Mouse (Mus musculus): ENCODE data around the gene Tmco4. TPM values are rescaled to one million over a fixed set of nuclear protein-coding genes. Genes with fewer than 3 reads are reported as not detected.
"Not testable (repeated sequence)": the region's sequence is repeated elsewhere in the genome, so short reads cannot be mapped to it uniquely, and the experiment has no call there.

The Tmco4 gene
- polyA plus RNA-seq, 1 experiment from 2014 or later, result 3.0 TPM

- no peak overlapping the region for H3K27ac ChIP-seq (ENCODE audit: low read depth, low read length)
- H3K27me3 ChIP-seq (ENCODE audit: control insufficient read depth, insufficient read depth, low read length), result no peaks in the 10 kb centered on the region
- ATAC-seq (replicated peaks; ENCODE audit: insufficient number of reproducible peaks, low FRiP score, low TSS enrichment), result no peak
- no peak overlapping the region for H3K4me3 ChIP-seq (ENCODE audit: low read depth, low read length)
- no peak overlapping the region for H3K4me2 ChIP-seq
- H3K9me3 ChIP-seq (replicated peaks; ENCODE audit: control insufficient read depth, low read length), result no peaks in the 10 kb centered on the region
- no peak overlapping the region for H3K9ac ChIP-seq (ENCODE audit: low read depth, low read length)
- whole genome bisulfite sequencing (ENCODE audit: insufficient replicate concordance), result 49% methylated on average over 16 of the region's 16 CpGs
- no peaks in the 10 kb centered on the region for H3K36me3 ChIP-seq (ENCODE audit: control insufficient read depth, insufficient read depth, low read length)
- peaks cover 9% of the 10 kb centered on the region; the same call in 1 of the 2 replicates for H3K4me1 ChIP-seq (ENCODE audit: control insufficient read depth, insufficient read depth, low read length)
Observed at GRCm38 (mm10) chr4:138968772-138969556, 3.7 kb upstream of the Tmco4 start.

- H3K4me3 ChIP-seq (ENCODE audit: low read depth, low read length), result no peak overlapping the region
- no peak for ATAC-seq (replicated peaks; ENCODE audit: insufficient number of reproducible peaks, low FRiP score, low TSS enrichment)
- H3K27ac ChIP-seq (ENCODE audit: low read depth, low read length), result no peak overlapping the region
- WGBS (ENCODE audit: insufficient replicate concordance), result 51% methylated on average over 9 of the region's 9 CpGs
- H3K4me1 ChIP-seq (ENCODE audit: control insufficient read depth, insufficient read depth, low read length), result peaks cover 9% of the 10 kb centered on the region; the same call in 1 of the 2 replicates
- H3K9me3 ChIP-seq (replicated peaks; ENCODE audit: control insufficient read depth, low read length), result no peaks in the 10 kb centered on the region
- H3K36me3 ChIP-seq (ENCODE audit: control insufficient read depth, insufficient read depth, low read length), result no peaks in the 10 kb centered on the region
- H3K9ac ChIP-seq (ENCODE audit: low read depth, low read length), result no peak overlapping the region
- H3K4me2 ChIP-seq, result no peak overlapping the region
- H3K27me3 ChIP-seq (ENCODE audit: control insufficient read depth, insufficient read depth, low read length), result no peaks in the 10 kb centered on the region
Observed at GRCm38 (mm10) chr4:138969736-138970135, 3.0 kb upstream of the Tmco4 start.

- H3K9me3 ChIP-seq (replicated peaks; ENCODE audit: control insufficient read depth, low read length), result no peaks in the 10 kb centered on the region
- no peaks in the 10 kb centered on the region for H3K27me3 ChIP-seq (ENCODE audit: control insufficient read depth, insufficient read depth, low read length)
- H3K27ac ChIP-seq (ENCODE audit: low read depth, low read length), result no peak overlapping the region
- H3K4me2 ChIP-seq, result no peak overlapping the region
- WGBS (ENCODE audit: insufficient replicate concordance), result 92% methylated on average over 6 of the region's 6 CpGs
- peaks cover 9% of the 10 kb centered on the region; the same call in 1 of the 2 replicates for H3K4me1 ChIP-seq (ENCODE audit: control insufficient read depth, insufficient read depth, low read length)
- ATAC-seq (replicated peaks; ENCODE audit: insufficient number of reproducible peaks, low FRiP score, low TSS enrichment), result no peak
- no peak overlapping the region for H3K9ac ChIP-seq (ENCODE audit: low read depth, low read length)
- H3K4me3 ChIP-seq (ENCODE audit: low read depth, low read length), result no peak overlapping the region
- no peaks in the 10 kb centered on the region for H3K36me3 ChIP-seq (ENCODE audit: control insufficient read depth, insufficient read depth, low read length)
Observed at GRCm38 (mm10) chr4:138971371-138971770, 1.3 kb upstream of the Tmco4 start.

- Histone ChIP-seq H3K4me3 (ENCODE audit: low read depth, low read length) (peak overlapping the region; percentile 71), H3K9me3 (replicated peaks; ENCODE audit: control insufficient read depth, low read length) (no peaks in the 10 kb centered on the region), H3K36me3 (ENCODE audit: control insufficient read depth, insufficient read depth, low read length) (no peaks in the 10 kb centered on the region), H3K9ac (ENCODE audit: low read depth, low read length) (peak overlapping the region; percentile 94), H3K27me3 (ENCODE audit: control insufficient read depth, insufficient read depth, low read length) (no peaks in the 10 kb centered on the region), H3K4me1 (ENCODE audit: control insufficient read depth, insufficient read depth, low read length) (peaks cover 9% of the 10 kb centered on the region; the same call in 1 of the 2 replicates), H3K27ac (ENCODE audit: low read depth, low read length) (peak overlapping the region; percentile 86), H3K4me2 (peak overlapping the region; percentile 99)
- 0 out of 2 replicates have a peak, but pooled peaks have one; percentile 67 for ATAC-seq (replicated peaks; ENCODE audit: insufficient number of reproducible peaks, low FRiP score, low TSS enrichment)
- 13% methylated on average over 20 of the region's 20 CpGs for WGBS (ENCODE audit: insufficient replicate concordance)
Observed at GRCm38 (mm10) chr4:138972139-138972826, 405 bp upstream of the Tmco4 start.

GRCm38 (mm10) chr4:138973719-138974115 is 1.0 kb downstream of the Tmco4 start:
- H3K4me1 ChIP-seq (ENCODE audit: control insufficient read depth, insufficient read depth, low read length), result peaks cover 9% of the 10 kb centered on the region; the same call in 1 of the 2 replicates
- no peaks in the 10 kb centered on the region for H3K36me3 ChIP-seq (ENCODE audit: control insufficient read depth, insufficient read depth, low read length)
- peak overlapping the region; percentile 99 for H3K4me2 ChIP-seq
- peak overlapping the region; percentile 71 for H3K4me3 ChIP-seq (ENCODE audit: low read depth, low read length)
- peak overlapping the region; percentile 94 for H3K9ac ChIP-seq (ENCODE audit: low read depth, low read length)
- H3K9me3 ChIP-seq (replicated peaks; ENCODE audit: control insufficient read depth, low read length), result no peaks in the 10 kb centered on the region
- peak overlapping the region; percentile 86 for H3K27ac ChIP-seq (ENCODE audit: low read depth, low read length)
- 43% methylated on average over 3 of the region's 3 CpGs for WGBS (ENCODE audit: insufficient replicate concordance)
- peak; percentile 11; the same call in 1 of the 2 replicates for ATAC-seq (replicated peaks; ENCODE audit: insufficient number of reproducible peaks, low FRiP score, low TSS enrichment)
- no peaks in the 10 kb centered on the region for H3K27me3 ChIP-seq (ENCODE audit: control insufficient read depth, insufficient read depth, low read length)

GRCm38 (mm10) chr4:138974540-138974939 is 1.9 kb downstream of the Tmco4 start:
- not testable (repeated sequence) for H3K4me3 ChIP-seq (ENCODE audit: low read depth, low read length); H3K9me3 ChIP-seq (replicated peaks; ENCODE audit: control insufficient read depth, low read length); H3K27ac ChIP-seq (ENCODE audit: low read depth, low read length); H3K4me2 ChIP-seq; H3K4me1 ChIP-seq (ENCODE audit: control insufficient read depth, insufficient read depth, low read length); H3K27me3 ChIP-seq (ENCODE audit: control insufficient read depth, insufficient read depth, low read length); H3K9ac ChIP-seq (ENCODE audit: low read depth, low read length); ATAC-seq (replicated peaks; ENCODE audit: insufficient number of reproducible peaks, low FRiP score, low TSS enrichment); H3K36me3 ChIP-seq (ENCODE audit: control insufficient read depth, insufficient read depth, low read length)
- WGBS (ENCODE audit: insufficient replicate concordance), result 79% methylated on average over 2 of the region's 2 CpGs

GRCm38 (mm10) chr4:138975194-138975593 is 2.5 kb downstream of the Tmco4 start:
- WGBS (ENCODE audit: insufficient replicate concordance), result 46% methylated on average over 3 of the region's 3 CpGs
- Histone ChIP-seq H3K27ac (ENCODE audit: low read depth, low read length) (no peak overlapping the region), H3K4me3 (ENCODE audit: low read depth, low read length) (no peak overlapping the region), H3K9me3 (replicated peaks; ENCODE audit: control insufficient read depth, low read length) (no peaks in the 10 kb centered on the region), H3K4me1 (ENCODE audit: control insufficient read depth, insufficient read depth, low read length) (peaks cover 9% of the 10 kb centered on the region; the same call in 1 of the 2 replicates), H3K27me3 (ENCODE audit: control insufficient read depth, insufficient read depth, low read length) (no peaks in the 10 kb centered on the region), H3K36me3 (ENCODE audit: control insufficient read depth, insufficient read depth, low read length) (no peaks in the 10 kb centered on the region), H3K4me2 (no peak overlapping the region), H3K9ac (ENCODE audit: low read depth, low read length) (no peak overlapping the region)
- ATAC-seq (replicated peaks; ENCODE audit: insufficient number of reproducible peaks, low FRiP score, low TSS enrichment), result no peak

- Histone ChIP-seq H3K27me3 (ENCODE audit: control insufficient read depth, insufficient read depth, low read length) (no peaks in the 10 kb centered on the region), H3K4me1 (ENCODE audit: control insufficient read depth, insufficient read depth, low read length) (peaks cover 9% of the 10 kb centered on the region; the same call in 1 of the 2 replicates), H3K36me3 (ENCODE audit: control insufficient read depth, insufficient read depth, low read length) (no peaks in the 10 kb centered on the region), H3K4me2 (no peak overlapping the region), H3K9me3 (replicated peaks; ENCODE audit: control insufficient read depth, low read length) (no peaks in the 10 kb centered on the region), H3K27ac (ENCODE audit: low read depth, low read length) (no peak overlapping the region), H3K9ac (ENCODE audit: low read depth, low read length) (0 out of 2 replicates have a peak overlapping the region, but pooled peaks have one; percentile 7), H3K4me3 (ENCODE audit: low read depth, low read length) (no peak overlapping the region)
- 61% methylated on average over 6 of the region's 6 CpGs for WGBS (ENCODE audit: insufficient replicate concordance)
- no peak for ATAC-seq (replicated peaks; ENCODE audit: insufficient number of reproducible peaks, low FRiP score, low TSS enrichment)
Observed at GRCm38 (mm10) chr4:138976046-138976445, 3.4 kb downstream of the Tmco4 start.
